Comparison of ENCODE assay signal across 8 mouse cellular contexts in genomic region chr17:26094531-26095110, GRCm38 (mm10). TPM values are rescaled to one million over a fixed set of nuclear protein-coding genes. Genes with fewer than 3 reads are reported as not detected.
DNase-seq lines count a peak whose midpoint lies in the region; ATAC-seq and TF ChIP-seq lines count a peak whose summit lies in the region.

No protein-coding gene starts in this region.

- H3K9me3 ChIP-seq in heart, embryonic 16.5 days (replicated peaks; ENCODE audit: control insufficient read depth, low read length), result no peaks in the 10 kb centered on the region
- no peaks in the 10 kb centered on the region for H3K9me3 ChIP-seq in hindbrain, embryonic 13.5 days
- no peaks in the 10 kb centered on the region for H3K9me3 ChIP-seq in midbrain, embryonic 13.5 days

- WGBS in heart, embryonic 16.5 days, result 41% methylated on average over 9 of the region's 9 CpGs
- WGBS in hindbrain, embryonic 13.5 days, result 34% methylated on average over 9 of the region's 9 CpGs
- WGBS in midbrain, embryonic 13.5 days, result 22% methylated on average over 9 of the region's 9 CpGs

- no peak for DNase-seq in heart, adult 11 months
- DNase-seq in urinary bladder, postnatal 14 days (ENCODE audit: low spot score), result no peak
- no peak for DNase-seq in ovary, adult 18-20 months (ENCODE audit: low spot score)
- no peak for DNase-seq in thymus, postnatal 4 days

- H3K9ac ChIP-seq in heart, embryonic 16.5 days (ENCODE audit: low read length), result peak overlapping the region; percentile 88
- peak overlapping the region; percentile 82 for H3K9ac ChIP-seq in hindbrain, embryonic 13.5 days
- H3K9ac ChIP-seq in midbrain, embryonic 13.5 days (replicated peaks), result peak overlapping the region; percentile 81

- H3K4me1 ChIP-seq in heart, embryonic 16.5 days (ENCODE audit: control insufficient read depth, insufficient read depth, low read length), result peaks cover 6% of the 10 kb centered on the region
- H3K4me1 ChIP-seq in bone marrow macrophage, adult 2 months (ENCODE audit: control insufficient read depth, insufficient read depth, low read length), result peaks cover 5% of the 10 kb centered on the region
- H3K4me1 ChIP-seq in hindbrain, embryonic 13.5 days (replicated peaks), result peaks cover 17% of the 10 kb centered on the region
- peaks cover 17% of the 10 kb centered on the region; the same call in 1 of the 2 replicates for H3K4me1 ChIP-seq in midbrain, embryonic 13.5 days (replicated peaks)

- H3K27ac ChIP-seq in heart, embryonic 16.5 days (ENCODE audit: low read length), result 0 out of 2 replicates have a peak overlapping the region, but pooled peaks have one; percentile 54
- H3K27ac ChIP-seq in bone marrow macrophage, adult 2 months (ENCODE audit: insufficient read depth, low read depth, low read length), result peak overlapping the region; percentile 40; the same call in 1 of the 2 replicates
- peak overlapping the region; percentile 74 for H3K27ac ChIP-seq in hindbrain, embryonic 13.5 days
- H3K27ac ChIP-seq in midbrain, embryonic 13.5 days, result peak overlapping the region; percentile 31; the same call in 1 of the 2 replicates

- ATAC-seq in heart, embryonic 16.5 days (replicated peaks; ENCODE audit: extremely low read depth, insufficient read depth, low FRiP score), result no peak; the same call in 1 of the 2 replicates
- no peak for ATAC-seq in hindbrain, embryonic 13.5 days (ENCODE audit: low FRiP score)
- ATAC-seq in midbrain, embryonic 13.5 days, result no peak

- H3K27me3 ChIP-seq in heart, embryonic 16.5 days (ENCODE audit: control insufficient read depth, insufficient read depth, low read length), result no peaks in the 10 kb centered on the region
- no peaks in the 10 kb centered on the region for H3K27me3 ChIP-seq in hindbrain, embryonic 13.5 days
- no peaks in the 10 kb centered on the region for H3K27me3 ChIP-seq in midbrain, embryonic 13.5 days

- no peak for TF ChIP-seq CTCF in bone marrow macrophage, adult 2 months (IDR thresholded peaks at IDR 0.05; ENCODE audit: low read depth, low read length)

- peak overlapping the region; percentile 76 for H3K4me3 ChIP-seq in heart, embryonic 16.5 days (ENCODE audit: low read length)
- H3K4me3 ChIP-seq in bone marrow macrophage, adult 2 months (ENCODE audit: insufficient read depth, low read length), result peak overlapping the region; percentile 67
- H3K4me3 ChIP-seq in hindbrain, embryonic 13.5 days, result peak overlapping the region; percentile 57
- H3K4me3 ChIP-seq in midbrain, embryonic 13.5 days (replicated peaks), result peak overlapping the region; percentile 56

- H3K4me2 ChIP-seq in heart, embryonic 16.5 days (ENCODE audit: low read depth, low read length), result peak overlapping the region; percentile 89
- peak overlapping the region; percentile 80 for H3K4me2 ChIP-seq in hindbrain, embryonic 13.5 days
- H3K4me2 ChIP-seq in midbrain, embryonic 13.5 days (replicated peaks), result peak overlapping the region; percentile 67

- H3K36me3 ChIP-seq in heart, embryonic 16.5 days (ENCODE audit: control insufficient read depth, insufficient read depth), result peaks cover 4% of the 10 kb centered on the region
- peaks cover 10% of the 10 kb centered on the region for H3K36me3 ChIP-seq in hindbrain, embryonic 13.5 days
- no peaks in the 10 kb centered on the region for H3K36me3 ChIP-seq in midbrain, embryonic 13.5 days

- TF ChIP-seq POLR2A in bone marrow macrophage, adult 2 months (IDR thresholded peaks at IDR 0.05; ENCODE audit: borderline replicate concordance, low read depth, low read length), result no peak

RNA-seq across cellular contexts. Expression of gene Nme4, which starts 0.8 kb away (rescaled TPM):
- 55.3 and 56.2 TPM in 2 replicates for polyA plus RNA-seq in heart, embryonic 16.5 days (2015; fragmentation: Nextera tagmentation; extraction: Ambion mirVana)
- polyA plus RNA-seq in bone marrow macrophage, adult 2 months (2012; ENCODE audit: insufficient read depth, insufficient read length, missing spikeins), result 25.6 and 28.4 TPM in 2 replicates
- polyA plus RNA-seq in hindbrain, embryonic 13.5 days (2015; fragmentation: Nextera tagmentation; extraction: Ambion mirVana), result 29.8 and 31.6 TPM in 2 replicates
- 31.8 and 36.8 TPM in 2 replicates for polyA plus RNA-seq in midbrain, embryonic 13.5 days (2015; fragmentation: Nextera tagmentation; extraction: Ambion mirVana)

RNA-seq across cellular contexts. Expression of gene Decr2, which starts 4.5 kb away (rescaled TPM):
- polyA plus RNA-seq in heart, embryonic 16.5 days (2015; fragmentation: Nextera tagmentation; extraction: Ambion mirVana), result 40.1 and 40.8 TPM in 2 replicates
- 29.0 and 30.7 TPM in 2 replicates for polyA plus RNA-seq in bone marrow macrophage, adult 2 months (2012; ENCODE audit: insufficient read depth, insufficient read length, missing spikeins)
- 33.5 and 34.9 TPM in 2 replicates for polyA plus RNA-seq in hindbrain, embryonic 13.5 days (2015; fragmentation: Nextera tagmentation; extraction: Ambion mirVana)
- polyA plus RNA-seq in midbrain, embryonic 13.5 days (2015; fragmentation: Nextera tagmentation; extraction: Ambion mirVana), result 27.0 and 28.2 TPM in 2 replicates

RNA-seq across cellular contexts. Expression of gene Tmem8, which starts 18.5 kb away (rescaled TPM):
- 0.87 and 1.0 TPM in 2 replicates for polyA plus RNA-seq in heart, embryonic 16.5 days (2015; fragmentation: Nextera tagmentation; extraction: Ambion mirVana)
- polyA plus RNA-seq in bone marrow macrophage, adult 2 months (2012; ENCODE audit: insufficient read depth, insufficient read length, missing spikeins), result 58.4 and 67.5 TPM in 2 replicates
- polyA plus RNA-seq in hindbrain, embryonic 13.5 days (2015; fragmentation: Nextera tagmentation; extraction: Ambion mirVana), result 3.0 and 3.7 TPM in 2 replicates
- 2.4 and 2.6 TPM in 2 replicates for polyA plus RNA-seq in midbrain, embryonic 13.5 days (2015; fragmentation: Nextera tagmentation; extraction: Ambion mirVana)

RNA-seq across cellular contexts. Expression of gene Rab11fip3, which starts 25.3 kb away (rescaled TPM):
- polyA plus RNA-seq in heart, embryonic 16.5 days (2015; fragmentation: Nextera tagmentation; extraction: Ambion mirVana), result 8.2 and 13.6 TPM in 2 replicates
- 7.9 and 8.3 TPM in 2 replicates for polyA plus RNA-seq in bone marrow macrophage, adult 2 months (2012; ENCODE audit: insufficient read depth, insufficient read length, missing spikeins)
- polyA plus RNA-seq in hindbrain, embryonic 13.5 days (2015; fragmentation: Nextera tagmentation; extraction: Ambion mirVana), result 28.7 and 29.5 TPM in 2 replicates
- polyA plus RNA-seq in midbrain, embryonic 13.5 days (2015; fragmentation: Nextera tagmentation; extraction: Ambion mirVana), result 27.6 and 35.0 TPM in 2 replicates

RNA-seq across cellular contexts. Expression of gene Mrpl28, which starts 28.7 kb away (rescaled TPM):
- polyA plus RNA-seq in heart, embryonic 16.5 days (2015; fragmentation: Nextera tagmentation; extraction: Ambion mirVana), result 221 and 232 TPM in 2 replicates
- 72.1 and 74.7 TPM in 2 replicates for polyA plus RNA-seq in bone marrow macrophage, adult 2 months (2012; ENCODE audit: insufficient read depth, insufficient read length, missing spikeins)
- polyA plus RNA-seq in hindbrain, embryonic 13.5 days (2015; fragmentation: Nextera tagmentation; extraction: Ambion mirVana), result 177 and 178 TPM in 2 replicates
- 182 and 191 TPM in 2 replicates for polyA plus RNA-seq in midbrain, embryonic 13.5 days (2015; fragmentation: Nextera tagmentation; extraction: Ambion mirVana)

Comparison
In these comparisons a context has a peak if more than half of its experiments do, and no peak if none do; other contexts are left out.
1. RNA of gene Tmem8, which starts 18.5 kb away (polyA plus RNA-seq): 58.4 to 67.5 TPM in bone marrow macrophage, adult 2 months; 3.0 to 3.7 TPM in hindbrain, embryonic 13.5 days, 2.4 to 2.6 TPM in midbrain, embryonic 13.5 days and 0.87 to 1.0 TPM in heart, embryonic 16.5 days; every median in the first group is over 10 times any median in the second.
2. Peak in every context shown above with its lines, with median percentiles within 50 percentile points of each other: H3K27ac ChIP-seq, H3K4me2 ChIP-seq, H3K4me3 ChIP-seq and H3K9ac ChIP-seq.